Mouse (Mus musculus) telencephalon, adult 2 months (tissue): ENCODE results near the gene Fahd1.

Experiments used
- DNase-seq: peaks from one replicate; pipeline ENCODE4 v3.0.0-alpha.2; 2011; ENCODE audit warnings: low read depth, low spot score

Fahd1 gene

GRCm38 (mm10) chr17:24847386-24847785 is 2.8 kb downstream of the Fahd1 start:
- no peak for DNase-seq

GRCm38 (mm10) chr17:24844525-24844924 is 5.6 kb downstream of the Fahd1 start:
- no peak for DNase-seq

- no peak for DNase-seq
Observed at GRCm38 (mm10) chr17:24842631-24843030, 7.5 kb downstream of the Fahd1 start.

GRCm38 (mm10) chr17:24841133-24841532 is 9.0 kb downstream of the Fahd1 start:
- DNase-seq = no peak

- no peak for DNase-seq
Observed at GRCm38 (mm10) chr17:24840341-24840740, 9.8 kb downstream of the Fahd1 start.

GRCm38 (mm10) chr17:24839842-24840241 is 10.3 kb downstream of the Fahd1 start, which contains the start of gene Hagh:
Hagh (plus strand) TSS chr17:24840143.
- peak; percentile 15 for DNase-seq

- DNase-seq = no peak
Observed at GRCm38 (mm10) chr17:24821351-24822280, 28.5 kb downstream of the Fahd1 start.

GRCm38 (mm10) chr17:24819469-24819868 is 30.7 kb downstream of the Fahd1 start:
- no peak for DNase-seq

- no peak for DNase-seq
Observed at GRCm38 (mm10) chr17:24818172-24818571, 32.0 kb downstream of the Fahd1 start.

- no peak for DNase-seq
Observed at GRCm38 (mm10) chr17:24817503-24817902, 32.7 kb downstream of the Fahd1 start.

- DNase-seq = no peak
Observed at GRCm38 (mm10) chr17:24815256-24815655, 34.9 kb downstream of the Fahd1 start.

- DNase-seq = no peak
Observed at GRCm38 (mm10) chr17:24812215-24812614, 37.9 kb downstream of the Fahd1 start.

- no peak for DNase-seq
Observed at GRCm38 (mm10) chr17:24811211-24811610, 39.0 kb downstream of the Fahd1 start.

GRCm38 (mm10) chr17:24803952-24804951 is 45.9 kb downstream of the Fahd1 start, which contains the start of gene Meiob:
Meiob (plus strand) TSS chr17:24804289.
- DNase-seq = no peak

GRCm38 (mm10) chr17:24800524-24800923 is 49.6 kb downstream of the Fahd1 start:
- no peak for DNase-seq

- no peak for DNase-seq
Observed at GRCm38 (mm10) chr17:24799476-24799875, 50.7 kb downstream of the Fahd1 start.
